Mouse (Mus musculus) liver, postnatal 0 days (tissue): Measurements from ENCODE around the gene Supt3. TPM values are rescaled to one million over a fixed set of nuclear protein-coding genes. Genes with fewer than 3 reads are reported as not detected.

Experiments
- ATAC-seq: fragments of 200-750 bp; cut with Nextera tagmentation; 2 replicates; pipeline ENCODE4 v1.8.0; 2017; ENCODE audit warnings: mild to moderate bottlenecking, moderate library complexity
- DNase-seq: peaks from one replicate; pipeline ENCODE4 v3.0.0-alpha.2; 2016
- H3K27ac ChIP-seq: fragments of 300-500 bp; sonication (generic); 2 replicates; pipeline ENCODE4 v1.5.1; 2014; ENCODE audit warnings: antibody characterized with exemption, moderate library complexity, mild to moderate bottlenecking, low read depth
- H3K27me3 ChIP-seq: fragments of 300-500 bp; sonication (generic); 2 replicates; pipeline ENCODE4 v1.6.1; 2014; ENCODE audit warnings: low read length, control low read depth, mixed read lengths; ENCODE audit not compliant: insufficient read depth
- H3K36me3 ChIP-seq: fragments of 300-500 bp; sonication (generic); replicated peaks from 2 replicates; pipeline ENCODE4 v1.6.1; 2014; ENCODE audit warnings: mild to moderate bottlenecking, control low read depth, low read length, moderate library complexity, mixed read lengths; ENCODE audit not compliant: insufficient read depth
- H3K4me1 ChIP-seq: fragments of 300-500 bp; sonication (generic); 2 replicates; pipeline ENCODE4 v1.6.1; 2014; ENCODE audit warnings: antibody characterized with exemption, mild to moderate bottlenecking, control low read depth; ENCODE audit not compliant: insufficient read depth
- H3K4me2 ChIP-seq: fragments of 300-500 bp; sonication (generic); 2 replicates; pipeline ENCODE4 v1.6.1; 2014; ENCODE audit warnings: low read depth, mild to moderate bottlenecking, low read length, moderate library complexity, mixed read lengths
- H3K4me3 ChIP-seq: fragments of 300-500 bp; sonication (generic); 2 replicates; pipeline ENCODE4 v1.5.1; 2014; ENCODE audit warnings: low read depth, low read length
- H3K9ac ChIP-seq: fragments of 300-500 bp; sonication (generic); replicated peaks from 2 replicates; pipeline ENCODE4 v1.6.1; 2014; ENCODE audit warnings: mild to moderate bottlenecking, moderate library complexity
- H3K9me3 ChIP-seq: fragments of 300-500 bp; sonication (generic); 2 replicates; pipeline ENCODE4 v1.6.1; 2016; ENCODE audit warnings: mild to moderate bottlenecking, control low read depth, low read length, mixed read lengths
- CTCF ChIP-seq: sonication (generic); IDR thresholded peaks from 2 replicates; pipeline ENCODE4 v1.5.1; 2016; ENCODE audit warnings: antibody characterized with exemption, low read depth
- EP300 ChIP-seq: IDR thresholded peaks from 2 replicates; pipeline ENCODE4 v1.6.1; 2016; ENCODE audit warnings: antibody characterized with exemption, low read depth, mild to moderate bottlenecking
- WGBS: fragments of 180-500 bp; shearing (Covaris S2); extraction: QIAGEN DNeasy Blood & Tissue Kit; methylation state at CpG from one replicate; pipeline ENCODE4 v1.1.7; 2014; ENCODE audit not compliant: insufficient replicate concordance; 5-methylcytosine and 5-hydroxymethylcytosine counted together
- polyA plus RNA-seq: library from polyadenylated mRNA; unstranded; fragments of >200 nt; fragmentation: Nextera tagmentation; extraction: Ambion mirVana; gene quantifications from 2 replicates; pipeline ENCODE4 v1.2.1, GENCODE M21; 2015

Supt3 gene
- polyA plus RNA-seq, 1 experiment from 2014 or later: 5.0 TPM

DNA sequence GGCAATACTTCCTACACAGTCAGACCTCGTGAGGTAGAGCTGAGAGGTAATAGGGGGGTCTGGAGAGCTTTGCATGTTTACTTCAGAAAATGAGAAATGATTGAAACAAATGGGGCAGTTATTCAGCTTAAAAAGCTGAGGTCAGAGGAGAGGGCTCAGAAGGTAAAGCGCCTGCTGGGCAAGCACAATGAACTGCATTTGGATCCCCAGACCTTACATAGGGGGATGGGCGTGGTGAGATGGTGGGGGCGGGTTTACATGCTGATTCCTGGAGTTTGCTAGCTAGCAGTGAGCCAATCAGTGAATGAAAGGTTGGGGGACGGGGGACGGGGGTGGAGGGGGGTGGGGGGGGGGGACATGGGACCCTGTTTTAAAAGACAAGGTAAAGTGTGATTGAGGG lies 376.8 kb downstream of the Supt3 start:
- no peak for DNase-seq
- no peaks in the 10 kb centered on the region for H3K27me3 ChIP-seq
- TF ChIP-seq CTCF (no peak), EP300 (no peak)
- ATAC-seq: no peak
- no peak overlapping the region for H3K9ac ChIP-seq
- no peaks in the 10 kb centered on the region for H3K4me1 ChIP-seq
- WGBS: 53% methylated on average over 6 of the region's 6 CpGs
- no peaks in the 10 kb centered on the region for H3K36me3 ChIP-seq
- no peak overlapping the region for H3K27ac ChIP-seq
- no peak overlapping the region for H3K4me3 ChIP-seq
- no peak overlapping the region for H3K4me2 ChIP-seq
- H3K9me3 ChIP-seq: no peaks in the 10 kb centered on the region

DNA sequence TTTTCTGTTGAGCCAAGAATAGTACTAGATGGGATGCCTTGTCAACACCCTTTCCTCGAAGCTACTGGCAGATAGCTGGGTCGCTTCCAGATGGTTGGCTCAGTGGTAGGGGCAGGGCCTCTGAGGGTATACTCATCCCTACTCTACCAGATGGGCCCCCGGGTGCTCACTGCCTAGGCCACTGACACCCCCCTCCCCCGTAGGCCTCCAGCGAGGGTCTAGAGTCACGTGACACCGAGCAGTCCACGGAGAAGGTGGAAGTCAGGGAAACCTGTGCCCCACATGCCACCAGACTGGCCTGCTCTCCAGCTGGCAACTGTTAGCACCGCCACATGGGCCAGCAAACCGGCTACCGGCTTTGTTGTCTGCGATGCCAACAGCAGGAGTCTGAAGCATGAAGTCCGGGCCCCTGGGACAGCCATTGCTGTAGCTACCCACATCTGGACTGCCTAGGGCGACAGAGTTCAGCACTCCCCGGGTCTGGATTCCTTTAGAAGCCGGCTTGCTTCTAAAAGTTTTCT lies 381.3 kb downstream of the Supt3 start:
- Histone ChIP-seq H3K4me3 (no peak overlapping the region), H3K4me2 (no peak overlapping the region), H3K27ac (no peak overlapping the region), H3K4me1 (no peaks in the 10 kb centered on the region), H3K9ac (no peak overlapping the region), H3K9me3 (no peaks in the 10 kb centered on the region), H3K36me3 (no peaks in the 10 kb centered on the region), H3K27me3 (no peaks in the 10 kb centered on the region)
- DNase-seq (no peak), ATAC-seq (no peak)
- WGBS: 71% methylated on average over 16 of the region's 16 CpGs
- no peak for TF ChIP-seq CTCF
- TF ChIP-seq EP300: no peak

DNA sequence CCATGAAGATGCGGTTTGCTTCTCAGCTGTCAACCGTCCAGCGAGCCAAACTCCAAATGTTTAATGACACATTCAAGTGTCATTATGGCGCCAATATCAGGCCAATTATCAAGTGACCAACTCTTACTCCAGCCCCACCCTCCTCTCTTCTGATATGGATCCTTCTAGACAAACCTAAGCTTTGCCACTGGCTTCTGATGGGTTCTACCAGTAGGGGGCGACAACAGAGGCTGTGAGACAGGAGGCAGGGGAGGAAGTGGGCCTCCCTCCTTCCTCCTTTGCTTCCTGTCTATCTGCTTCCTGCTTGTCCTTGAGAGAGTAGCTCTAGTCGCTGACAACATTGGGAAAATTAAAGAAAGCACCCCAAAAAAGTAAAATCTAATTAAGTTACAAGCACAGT lies 383.7 kb downstream of the Supt3 start:
- 81% methylated on average over 6 of the region's 6 CpGs for WGBS
- H3K9me3 ChIP-seq: no peaks in the 10 kb centered on the region
- H3K27ac ChIP-seq: no peak overlapping the region
- H3K27me3 ChIP-seq: no peaks in the 10 kb centered on the region
- ATAC-seq: no peak
- TF ChIP-seq EP300: no peak
- peak; percentile 44 for TF ChIP-seq CTCF
- no peaks in the 10 kb centered on the region for H3K4me1 ChIP-seq
- no peak overlapping the region for H3K4me2 ChIP-seq
- H3K36me3 ChIP-seq: no peaks in the 10 kb centered on the region
- H3K4me3 ChIP-seq: no peak overlapping the region
- DNase-seq: no peak
- no peak overlapping the region for H3K9ac ChIP-seq

DNA sequence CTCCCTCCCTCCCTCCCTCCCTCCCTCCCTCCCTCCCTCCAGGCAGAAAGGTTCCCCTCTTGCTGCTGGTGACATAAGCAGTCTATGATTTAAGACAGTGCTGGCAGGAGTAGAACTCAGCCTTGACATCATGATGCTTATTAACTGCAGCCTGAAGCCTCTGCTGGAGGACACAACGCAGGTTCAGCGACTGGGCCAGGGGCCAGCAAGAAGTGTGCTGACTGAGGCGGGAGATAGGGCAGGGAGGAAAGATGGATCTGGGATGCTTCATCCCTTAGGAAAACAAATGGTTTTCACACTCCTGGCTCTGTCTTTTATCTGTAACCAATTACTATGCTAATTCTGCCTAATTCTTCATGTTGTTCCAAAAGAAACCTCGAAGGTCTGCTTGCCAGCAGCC lies 388.8 kb downstream of the Supt3 start:
- DNase-seq: no peak

More for the DNA sequence above, 388.8 kb downstream of the Supt3 start:
- Histone ChIP-seq H3K36me3 (no peaks in the 10 kb centered on the region), H3K4me1 (no peaks in the 10 kb centered on the region), H3K27ac (no peak overlapping the region), H3K9me3 (no peaks in the 10 kb centered on the region), H3K4me2 (no peak overlapping the region), H3K9ac (no peak overlapping the region), H3K4me3 (no peak overlapping the region), H3K27me3 (no peaks in the 10 kb centered on the region)
- WGBS: 49% methylated on average over 4 of the region's 4 CpGs
- ATAC-seq: no peak
- TF ChIP-seq CTCF (no peak), EP300 (no peak)

Other genes starting within 250 kb of the Supt3 start
- 0.34 and 0.49 TPM in 2 replicates for gene Runx2, start 37.6 kb downstream of the Supt3 start, polyA plus RNA-seq